Mouse (Mus musculus): ENCODE data around the gene Fam155a.
"Not testable (repeated sequence)": the region's sequence is repeated elsewhere in the genome, so short reads cannot be mapped to it uniquely, and the experiment has no call there.

The Fam155a gene

DNA sequence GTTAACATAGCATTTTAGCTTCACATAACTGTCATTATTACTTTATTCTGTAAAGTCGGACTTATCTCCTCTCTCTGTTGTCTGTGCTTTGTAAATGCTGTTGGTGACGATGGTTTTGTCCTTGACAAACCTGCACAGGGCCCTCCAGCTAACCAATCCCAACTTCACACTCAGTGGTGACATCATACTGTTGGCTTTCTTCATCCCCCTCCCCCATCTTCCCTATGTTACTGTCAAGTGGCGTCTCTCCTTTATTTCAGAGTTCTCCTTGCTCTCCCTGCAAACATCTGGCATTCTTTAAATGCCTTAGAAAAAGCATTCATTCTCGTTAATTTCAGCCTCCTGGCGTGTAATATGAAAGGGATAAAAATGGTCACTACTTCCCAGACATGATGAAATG is 78.6 kb downstream of the Fam155a start:
- in situ Hi-C loops (cut with MboI; ENCODE audit: unreplicated experiment in 2 of 2), result no loop called here

DNA sequence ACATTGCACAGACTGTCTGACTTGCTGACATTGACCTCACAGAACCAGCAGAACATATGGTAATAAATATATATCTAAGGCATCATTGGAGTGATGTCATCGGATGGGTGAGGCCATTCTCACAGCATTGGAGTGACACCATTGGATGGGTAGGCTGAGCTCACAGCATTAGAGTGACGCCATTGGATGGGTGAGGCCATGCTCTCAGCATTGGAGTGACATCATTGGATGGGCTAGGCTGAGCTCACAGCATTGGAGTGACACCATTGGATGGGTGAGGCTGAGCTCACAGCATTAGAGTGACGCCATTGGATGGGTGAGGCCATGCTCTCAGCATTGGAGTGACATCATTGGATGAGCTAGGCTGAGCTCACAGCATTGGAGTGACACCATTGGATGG is 110.9 kb downstream of the Fam155a start:
- in situ Hi-C loops (cut with MboI; ENCODE audit: unreplicated experiment in 2 of 2), result not testable (repeated sequence)

GRCm38 (mm10) chr8:9656901-9657300 is 114.1 kb downstream of the Fam155a start:
- in situ Hi-C loops (cut with MboI; ENCODE audit: unreplicated experiment in 2 of 2), result no loop called here

DNA sequence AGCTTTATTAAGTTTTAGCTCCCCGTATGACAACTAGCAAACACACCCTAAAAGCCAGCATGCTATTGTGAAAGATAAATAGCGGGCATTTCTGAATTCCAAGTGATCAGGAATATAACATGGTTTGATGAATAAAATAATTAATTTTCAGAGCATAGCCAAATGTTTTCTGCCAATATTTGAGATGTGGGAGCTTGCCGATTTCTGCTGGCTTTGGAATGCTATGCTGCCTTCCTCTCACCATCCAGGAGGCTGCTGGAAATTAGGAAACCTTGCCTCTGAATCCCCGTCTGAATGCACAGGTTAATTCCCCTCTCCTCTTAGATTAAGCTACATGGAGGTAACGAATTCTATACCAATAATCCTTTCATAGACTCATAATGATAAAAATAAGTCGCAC is 116.1 kb downstream of the Fam155a start:
- in situ Hi-C loops (cut with MboI; ENCODE audit: unreplicated experiment in 2 of 2), result no loop called here

DNA sequence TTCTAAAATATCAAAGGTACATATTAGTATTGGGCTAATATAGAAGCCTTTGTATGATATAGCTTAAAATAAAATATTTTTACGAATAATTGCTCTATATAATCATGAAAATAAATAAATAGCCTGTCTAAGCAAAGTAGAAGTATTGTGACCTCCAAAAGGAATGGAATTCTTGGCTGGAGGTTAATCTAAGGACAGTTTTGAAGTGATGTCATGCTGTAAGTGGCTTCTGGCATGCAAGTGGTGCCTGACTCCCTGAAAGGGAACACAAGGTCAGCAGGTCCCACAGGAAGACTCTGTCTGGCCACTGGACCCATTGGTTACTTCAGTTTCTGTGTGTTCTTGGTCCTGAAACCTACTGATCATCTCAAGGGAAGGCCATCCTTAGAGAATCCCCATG is 117.3 kb downstream of the Fam155a start:
- in situ Hi-C loops (cut with MboI; ENCODE audit: unreplicated experiment in 2 of 2), result no loop called here

DNA sequence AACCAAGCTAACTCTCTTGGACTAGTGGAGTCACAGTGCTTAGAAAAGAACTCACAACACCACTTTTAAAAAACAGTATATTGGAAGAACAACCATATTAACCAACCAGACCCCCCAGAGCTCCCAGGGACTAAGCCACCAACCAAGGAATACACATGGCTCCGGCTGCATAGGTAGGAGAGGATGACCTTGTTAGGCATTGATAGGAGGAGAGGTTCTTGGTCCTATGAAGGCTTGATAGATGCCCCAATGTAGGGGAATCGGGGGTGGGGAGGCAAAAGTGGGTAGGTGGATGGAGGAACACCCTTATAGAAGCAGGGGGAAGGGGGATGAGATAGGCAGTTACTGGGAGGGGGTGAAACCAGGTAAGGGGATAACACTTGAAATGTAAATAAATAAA is 132.8 kb downstream of the Fam155a start:
- in situ Hi-C loops (cut with MboI; ENCODE audit: unreplicated experiment in 2 of 2), result no loop called here

- in situ Hi-C loops (cut with MboI; ENCODE audit: unreplicated experiment in 2 of 2), result no loop called here
Measured at GRCm38 (mm10) chr8:9635240-9635639, 135.7 kb downstream of the Fam155a start.

DNA sequence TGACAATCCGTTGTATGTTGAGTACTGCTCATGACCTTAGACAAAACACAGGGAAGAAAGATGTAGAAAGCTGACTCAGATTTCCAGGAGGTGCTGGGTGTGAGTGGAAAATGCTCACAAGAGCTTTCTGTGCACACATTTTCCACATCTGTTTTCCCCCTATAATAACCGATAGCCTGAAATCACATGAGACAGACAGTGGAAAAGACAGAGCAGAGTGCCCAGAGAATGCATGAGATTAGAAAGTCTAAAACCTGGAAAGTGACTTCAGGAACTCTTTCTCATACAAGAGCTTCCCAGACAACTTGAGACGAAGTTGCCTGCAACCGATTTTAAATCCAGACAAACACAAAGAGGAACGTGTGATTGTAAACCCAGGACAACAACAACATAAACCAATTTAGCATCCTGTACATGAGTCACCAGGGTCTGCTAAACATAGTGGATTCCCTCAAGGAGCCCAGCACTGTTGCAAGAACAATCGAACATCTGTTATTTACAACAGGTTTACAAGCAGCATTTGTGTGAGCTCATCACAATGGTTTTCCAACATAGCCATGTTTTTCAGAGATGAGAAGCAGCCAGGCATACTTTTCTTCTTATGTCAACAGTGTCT is 163.8 kb downstream of the Fam155a start:
- in situ Hi-C loops (cut with MboI; ENCODE audit: unreplicated experiment in 2 of 2), result no loop called here

DNA sequence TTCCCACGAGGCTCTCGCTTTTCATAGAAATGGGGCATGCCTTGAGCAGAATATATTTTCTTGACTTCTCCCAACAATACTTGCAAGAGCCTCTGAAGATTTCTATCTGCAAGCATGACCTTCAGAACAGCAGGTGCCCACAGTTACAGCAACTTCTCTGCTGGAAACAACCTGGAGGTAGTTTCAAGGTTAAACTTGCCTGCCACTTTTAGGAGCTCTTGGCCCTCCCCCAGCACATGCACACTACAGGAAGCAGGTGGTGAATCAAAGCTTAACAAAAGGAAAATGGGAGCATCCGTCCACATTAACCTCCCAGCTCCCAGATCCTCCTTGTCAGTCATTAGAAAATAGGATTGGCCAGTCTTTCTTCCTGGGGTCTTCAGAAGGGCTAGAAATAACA is 175.0 kb downstream of the Fam155a start:
- in situ Hi-C loops (cut with MboI; ENCODE audit: unreplicated experiment in 2 of 2), result no loop called here

GRCm38 (mm10) chr8:9581836-9582235 is 189.1 kb downstream of the Fam155a start:
- in situ Hi-C loops (cut with MboI; ENCODE audit: unreplicated experiment in 2 of 2), result no loop called here

DNA sequence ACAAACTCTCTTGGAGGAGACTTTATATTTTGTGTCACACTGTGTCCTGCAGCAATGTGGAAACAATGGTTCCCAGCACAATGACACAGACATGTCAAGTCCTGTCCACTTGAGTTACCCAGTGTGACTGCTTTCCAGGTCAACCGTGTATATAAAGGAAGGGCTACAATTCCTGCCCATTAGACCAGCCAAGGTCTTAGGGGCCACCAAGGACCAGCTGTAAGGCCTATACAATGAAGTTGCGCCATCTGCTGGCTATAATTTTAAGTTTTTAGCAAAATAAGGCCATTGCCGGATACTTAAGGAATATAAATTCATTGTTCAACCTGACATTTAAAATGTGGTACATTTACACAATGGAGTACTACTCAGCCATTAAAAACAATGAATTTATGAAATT is 190.8 kb downstream of the Fam155a start:
- in situ Hi-C loops (cut with MboI; ENCODE audit: unreplicated experiment in 2 of 2), result no loop called here

GRCm38 (mm10) chr8:9571977-9572376 is 199.0 kb downstream of the Fam155a start:
- in situ Hi-C loops (cut with MboI; ENCODE audit: unreplicated experiment in 2 of 2), result no loop called here

DNA sequence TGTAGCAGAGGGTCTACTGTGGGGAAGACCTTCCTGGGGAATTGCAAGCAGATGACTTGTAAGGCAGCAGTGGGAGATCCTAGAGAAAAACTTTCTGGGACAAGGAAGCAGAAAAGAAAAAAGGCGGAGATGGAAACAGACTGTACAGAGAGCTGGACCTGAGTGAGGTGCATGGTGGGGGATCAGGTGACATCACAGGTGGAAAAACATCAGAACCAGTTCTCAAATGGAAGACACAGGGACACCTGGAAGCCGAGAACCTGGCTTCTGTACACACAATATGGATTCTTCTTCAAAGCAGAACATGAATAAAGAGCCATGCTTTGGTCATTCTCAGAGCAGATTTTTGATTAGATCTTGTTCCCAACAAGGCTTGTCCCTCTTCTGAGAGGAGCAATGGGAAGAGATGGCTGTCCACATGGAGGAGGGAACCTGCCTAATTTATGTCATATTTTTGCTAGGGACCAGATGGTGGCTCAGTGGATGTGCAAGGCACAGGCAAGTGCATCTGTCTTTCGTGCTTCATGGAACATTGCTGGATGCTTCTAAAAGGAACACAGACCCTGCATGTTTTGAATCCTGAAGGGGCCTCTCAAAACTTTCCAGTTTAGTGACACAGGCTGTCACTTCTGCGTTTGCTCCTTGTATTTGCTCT is 201.3 kb downstream of the Fam155a start:
- in situ Hi-C loops (cut with MboI; ENCODE audit: unreplicated experiment in 2 of 2), result no loop called here

DNA sequence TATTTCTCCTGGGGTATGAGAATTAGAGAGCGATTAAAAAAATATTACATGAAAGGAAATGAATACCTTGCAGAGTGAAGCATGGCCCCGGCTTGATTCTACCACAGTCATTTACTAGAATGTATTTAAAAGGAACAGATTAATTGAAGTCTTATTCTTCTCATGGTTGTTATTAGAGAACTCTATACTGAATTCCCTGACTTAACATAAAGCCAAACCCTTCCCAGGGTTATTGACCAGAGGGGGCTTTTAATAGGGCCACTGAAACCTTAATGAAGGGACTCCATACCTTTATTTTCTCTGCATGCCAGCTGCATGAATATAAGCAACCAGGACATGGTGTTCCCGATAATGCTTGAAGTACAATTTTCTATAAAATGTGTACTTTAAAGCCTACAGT is 221.8 kb downstream of the Fam155a start:
- in situ Hi-C loops (cut with MboI; ENCODE audit: unreplicated experiment in 2 of 2), result no loop called here

- in situ Hi-C loops (cut with MboI; ENCODE audit: unreplicated experiment in 2 of 2), result no loop called here
Measured at GRCm38 (mm10) chr8:9547558-9547954, 223.4 kb downstream of the Fam155a start.

DNA sequence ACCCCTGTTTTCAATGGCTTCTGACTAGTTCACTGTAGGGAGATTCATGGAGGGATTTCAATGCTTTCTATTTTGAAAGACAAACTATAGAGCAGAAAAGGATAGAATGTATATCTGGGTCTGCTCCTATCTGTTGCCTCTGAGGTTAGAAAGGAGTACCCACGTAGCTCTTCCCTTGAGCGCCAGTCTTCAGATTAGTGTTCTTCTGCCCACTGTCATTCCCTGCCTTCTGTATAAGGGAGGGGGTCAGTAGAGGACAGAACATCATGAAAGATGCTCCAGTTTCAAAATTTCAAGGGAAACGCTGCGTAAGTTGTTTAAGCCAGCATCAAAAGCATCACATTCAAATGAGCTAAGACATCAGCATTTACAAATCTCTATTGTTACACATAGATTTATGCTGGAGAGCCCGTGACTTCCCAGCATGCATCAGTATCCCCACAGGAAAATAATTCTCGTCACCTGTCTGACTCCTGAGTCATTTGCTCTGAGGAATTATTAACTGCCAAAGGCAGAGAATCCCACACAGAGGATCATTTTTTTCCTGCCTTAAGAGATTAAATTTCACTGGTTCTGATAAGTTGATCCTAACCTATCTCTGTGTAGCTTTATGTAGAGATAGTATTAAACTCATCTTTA is 223.9 kb downstream of the Fam155a start:
- in situ Hi-C loops (cut with MboI; ENCODE audit: unreplicated experiment in 2 of 2), result no loop called here

DNA sequence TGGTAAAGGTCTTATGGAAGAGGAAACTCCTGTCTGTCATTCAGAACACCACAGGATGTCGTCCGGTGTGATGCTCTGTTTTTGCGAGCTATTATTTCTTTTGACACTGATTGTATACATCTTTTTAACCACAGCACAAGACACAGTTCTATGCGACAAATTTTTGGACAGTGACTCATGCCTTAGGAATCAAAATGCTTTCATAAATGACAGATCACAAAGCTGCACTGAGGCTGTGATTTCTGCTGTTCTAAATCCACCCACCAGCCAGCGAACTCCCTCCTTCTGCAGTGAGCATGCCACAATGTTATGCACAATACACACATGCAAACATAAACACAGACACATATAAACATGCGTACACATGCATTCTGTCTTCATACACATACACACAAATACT is 224.5 kb downstream of the Fam155a start:
- in situ Hi-C loops (cut with MboI; ENCODE audit: unreplicated experiment in 2 of 2), result no loop called here

GRCm38 (mm10) chr8:9545665-9546064 is 225.3 kb downstream of the Fam155a start:
- in situ Hi-C loops (cut with MboI; ENCODE audit: unreplicated experiment in 2 of 2), result no loop called here

DNA sequence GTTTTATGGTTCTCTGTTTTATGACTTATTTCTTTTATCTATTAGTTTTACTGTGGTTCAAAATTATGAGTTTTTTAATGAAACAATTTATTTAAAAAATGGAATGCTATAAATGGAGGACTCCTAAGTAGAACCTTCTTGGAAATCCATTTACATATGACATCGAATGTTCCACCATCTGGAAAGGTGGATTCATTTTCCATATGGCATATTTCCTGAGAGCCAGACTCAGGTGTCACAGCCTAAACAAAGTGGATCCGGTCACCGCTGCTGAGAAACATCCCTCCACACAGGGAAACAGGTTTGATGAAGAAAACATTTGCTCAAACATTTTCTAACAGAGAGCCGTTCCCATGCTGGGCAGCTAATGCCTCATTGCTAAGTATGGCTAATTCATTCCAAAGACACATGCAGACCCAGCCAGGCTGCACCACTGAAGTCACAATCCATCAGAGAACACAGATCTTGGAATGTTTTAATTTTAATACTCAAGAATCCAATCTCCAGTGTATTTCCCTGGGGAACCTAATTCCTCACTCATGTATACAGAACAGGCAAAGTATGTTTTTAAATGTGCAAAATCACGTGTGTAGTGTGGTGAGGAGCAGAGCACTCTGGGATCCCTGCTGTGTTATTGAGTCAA is 235.1 kb downstream of the Fam155a start:
- in situ Hi-C loops (cut with MboI; ENCODE audit: unreplicated experiment in 2 of 2), result no loop called here

DNA sequence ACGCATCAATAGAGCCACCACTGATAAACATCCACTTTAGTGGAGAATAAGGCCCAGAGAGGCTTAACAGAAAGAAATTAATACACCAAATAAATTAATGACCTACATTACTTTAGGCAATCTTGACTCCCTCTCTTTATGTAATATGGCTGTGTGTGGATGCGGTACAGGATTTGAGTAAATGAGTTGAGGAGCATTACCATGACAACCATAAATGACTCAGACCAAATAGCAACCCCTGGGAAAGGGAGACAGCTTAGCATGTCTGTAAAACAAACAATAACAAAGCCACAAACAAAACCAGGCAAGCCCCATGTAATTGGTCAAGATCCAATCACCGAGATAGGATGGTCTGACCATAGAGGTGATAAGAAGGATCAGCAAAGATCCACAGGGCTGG is 244.4 kb downstream of the Fam155a start:
- in situ Hi-C loops (cut with MboI; ENCODE audit: unreplicated experiment in 2 of 2), result no loop called here

DNA sequence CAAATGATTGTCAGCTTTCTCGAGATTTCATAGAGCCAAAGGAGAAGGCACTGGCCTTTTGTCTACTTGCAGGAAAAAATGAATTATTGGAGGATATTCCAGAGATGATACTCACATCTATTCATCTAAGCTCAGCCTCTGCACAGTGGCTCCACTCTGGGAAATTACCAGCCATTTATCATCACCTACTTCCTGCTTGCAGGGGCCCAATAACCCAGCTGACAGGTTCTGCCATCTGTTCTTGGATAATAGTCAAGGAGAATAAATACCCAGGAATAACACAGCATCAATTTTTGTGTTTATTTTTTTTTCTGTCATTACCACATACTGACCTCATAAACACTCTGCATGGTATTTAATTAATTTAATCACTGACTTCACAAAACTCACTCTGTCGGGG is 249.4 kb downstream of the Fam155a start:
- in situ Hi-C loops (cut with MboI; ENCODE audit: unreplicated experiment in 2 of 2), result no loop called here

DNA sequence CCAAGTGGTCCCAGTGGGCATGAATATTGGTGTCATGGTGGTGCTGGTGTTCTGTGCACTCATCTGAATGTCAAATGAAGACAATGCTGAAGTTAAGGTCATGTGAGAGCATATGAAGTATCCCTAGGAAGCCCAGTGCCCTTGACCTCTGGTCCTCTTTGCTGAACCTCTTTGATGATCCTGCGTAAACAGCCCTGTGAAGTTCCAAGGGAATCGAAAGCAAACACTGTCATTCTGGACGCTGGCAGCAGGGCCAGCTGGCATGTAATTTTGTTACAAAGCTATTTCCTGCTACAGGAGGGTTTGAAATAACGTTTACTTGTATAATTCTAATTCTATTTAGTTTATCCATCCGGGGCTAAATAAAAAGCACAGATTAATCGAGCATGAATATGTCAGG is 270.2 kb downstream of the Fam155a start:
- in situ Hi-C loops (cut with MboI; ENCODE audit: unreplicated experiment in 2 of 2), result no loop called here
